Mouse (Mus musculus) adrenal gland, adult 10 weeks (tissue): ENCODE measurements around the gene Trim60. TPM values are rescaled to one million over a fixed set of nuclear protein-coding genes. Genes with fewer than 3 reads are reported as not detected.

ENCODE experiments used
- polyA plus RNA-seq: library from polyadenylated mRNA; stranded (reverse); fragments of 350-450 nt; fragmentation: Illumina TruSeq; extraction: RNeasy Lipid Tissue Mini Kit (QIAGEN cat#74804); gene quantifications from one replicate; pipeline ENCODE4 v1.2.3, GENCODE M21; 2014; ENCODE audit warnings: low read depth, low replicate concordance

Gene Trim60
- polyA plus RNA-seq, result not detected

GRCm38 (mm10) chr8:65018423-65018822, at the start of gene Trim60, which contains the start of gene Trim61:
Gene Trim60, minus strand, starts transcription at chr8:65018584.
Gene Trim61, minus strand, starts transcription at chr8:65018523.

GRCm38 (mm10) chr8:65037117-65037533, 18.7 kb upstream of the Trim60 start, which contains the start of gene Apela:
Gene Apela, minus strand, starts transcription at chr8:65037336.

GRCm38 (mm10) chr8:64987731-64988130, 30.7 kb downstream of the Trim60 start, which contains the start of gene Trim75:
Gene Trim75, minus strand, starts transcription at chr8:64987831.

Other genes starting within 250 kb of the Trim60 start
- 77.1 TPM for gene Klhl2, start 168.6 kb downstream of the Trim60 start, polyA plus RNA-seq
- 54.8 TPM for gene Tmem192, start 71.4 kb downstream of the Trim60 start, polyA plus RNA-seq
- gene Trim75, start 30.8 kb downstream of the Trim60 start, polyA plus RNA-seq, result not detected
- not detected for gene Trim61, start 61 bp downstream of the Trim60 start, polyA plus RNA-seq
- not detected for gene Apela, start 18.8 kb upstream of the Trim60 start, polyA plus RNA-seq
- not detected for gene Gm10663, start 56.4 kb upstream of the Trim60 start, polyA plus RNA-seq
- not detected for gene BC030870, start 111.0 kb upstream of the Trim60 start, polyA plus RNA-seq